Mouse (Mus musculus): Measurements from ENCODE around the gene Gng7.
A peak's percentile ranks its signal among the peaks of the same experiment; 100 is the strongest.

The Gng7 gene

GRCm38 (mm10) chr10:81025047-81025621, 10.4 kb upstream of the Gng7 start:
- DNase-seq = no peak

GRCm38 (mm10) chr10:81024346-81024937, 9.7 kb upstream of the Gng7 start:
- no peak for DNase-seq

GRCm38 (mm10) chr10:81022744-81023143, 8.0 kb upstream of the Gng7 start:
- no peak for DNase-seq

GRCm38 (mm10) chr10:81021547-81022110, 6.9 kb upstream of the Gng7 start:
- DNase-seq = no peak

GRCm38 (mm10) chr10:81020207-81020606, 5.5 kb upstream of the Gng7 start:
- no peak for DNase-seq

GRCm38 (mm10) chr10:81019687-81020086, 4.9 kb upstream of the Gng7 start:
- DNase-seq = no peak

GRCm38 (mm10) chr10:81018326-81018725, 3.6 kb upstream of the Gng7 start:
- DNase-seq = peak; percentile 51 to 54

- DNase-seq = peak; percentile 59 to 74
Measured at GRCm38 (mm10) chr10:81016645-81017044, 1.9 kb upstream of the Gng7 start.

GRCm38 (mm10) chr10:81015666-81016065, 921 bp upstream of the Gng7 start:
- DNase-seq = no peak

GRCm38 (mm10) chr10:81010851-81011250, 3.9 kb downstream of the Gng7 start:
- DNase-seq = no peak

- DNase-seq = peak; percentile 37 to 50
Measured at GRCm38 (mm10) chr10:81007240-81007639, 7.5 kb downstream of the Gng7 start.

GRCm38 (mm10) chr10:81006005-81006677, 8.6 kb downstream of the Gng7 start:
- no peak for DNase-seq

- DNase-seq = no peak
Measured at GRCm38 (mm10) chr10:81001161-81001560, 13.6 kb downstream of the Gng7 start.

GRCm38 (mm10) chr10:81000197-81001062, 14.3 kb downstream of the Gng7 start:
- DNase-seq = no peak

GRCm38 (mm10) chr10:80999362-81000196, 15.2 kb downstream of the Gng7 start:
- peak; percentile 87 to 91 for DNase-seq

- DNase-seq = peak; percentile 58 to 72
Measured at GRCm38 (mm10) chr10:80998778-80999177, 16.0 kb downstream of the Gng7 start.

- no peak for DNase-seq
Measured at GRCm38 (mm10) chr10:80998021-80998420, 16.7 kb downstream of the Gng7 start.

GRCm38 (mm10) chr10:80997332-80997731, 17.4 kb downstream of the Gng7 start:
- no peak for DNase-seq

GRCm38 (mm10) chr10:80996501-80996900, 18.2 kb downstream of the Gng7 start:
- no peak for DNase-seq

GRCm38 (mm10) chr10:80995091-80995632, 19.6 kb downstream of the Gng7 start:
- peak; percentile 75 to 87 for DNase-seq

GRCm38 (mm10) chr10:80994621-80995020, 20.1 kb downstream of the Gng7 start:
- DNase-seq = no peak

- DNase-seq = no peak
Measured at GRCm38 (mm10) chr10:80993276-80993675, 21.5 kb downstream of the Gng7 start.
